Mouse (Mus musculus): ENCODE measurements around the gene Fbxl4. TPM values are rescaled to one million over a fixed set of nuclear protein-coding genes. Genes with fewer than 3 reads are reported as not detected.
A peak's percentile ranks its signal among the peaks of the same experiment; 100 is the strongest.

The Fbxl4 gene
- polyA plus RNA-seq, 1 experiment from 2014 or later = 10.7 TPM

GRCm38 (mm10) chr4:22392777-22393473 lies 35.6 kb downstream of the Fbxl4 start:
- WGBS = 69% methylated on average over 13 of the region's 13 CpGs
- Histone ChIP-seq H3K4me3 (no peak overlapping the region), H3K4me2 (replicated peaks) (no peak overlapping the region), H3K27me3 (no peaks in the 10 kb centered on the region), H3K36me3 (no peaks in the 10 kb centered on the region), H3K27ac (no peak overlapping the region), H3K9me3 (no peaks in the 10 kb centered on the region), H3K4me1 (no peaks in the 10 kb centered on the region; the same call in 1 of the 2 replicates), H3K9ac (no peak overlapping the region)
- ATAC-seq (ENCODE audit: insufficient number of reproducible peaks, insufficient read depth, low FRiP score, low TSS enrichment) = no peak

GRCm38 (mm10) chr4:22395404-22395803 lies 38.1 kb downstream of the Fbxl4 start:
- Histone ChIP-seq H3K27ac (no peak overlapping the region), H3K9ac (no peak overlapping the region), H3K36me3 (no peaks in the 10 kb centered on the region), H3K4me2 (replicated peaks) (no peak overlapping the region), H3K4me1 (no peaks in the 10 kb centered on the region), H3K27me3 (no peaks in the 10 kb centered on the region), H3K4me3 (no peak overlapping the region), H3K9me3 (no peaks in the 10 kb centered on the region)
- ATAC-seq (ENCODE audit: insufficient number of reproducible peaks, insufficient read depth, low FRiP score, low TSS enrichment) = no peak
- 86% methylated on average over 2 of the region's 2 CpGs for WGBS

- Histone ChIP-seq H3K9ac (no peak overlapping the region), H3K27me3 (no peaks in the 10 kb centered on the region), H3K36me3 (no peaks in the 10 kb centered on the region), H3K4me2 (replicated peaks) (no peak overlapping the region), H3K4me3 (no peak overlapping the region), H3K4me1 (no peaks in the 10 kb centered on the region), H3K9me3 (no peaks in the 10 kb centered on the region), H3K27ac (no peak overlapping the region)
- no peak for ATAC-seq (ENCODE audit: insufficient number of reproducible peaks, insufficient read depth, low FRiP score, low TSS enrichment)
- 92% methylated on average over 1 of the region's 1 CpGs for WGBS
Observed at GRCm38 (mm10) chr4:22396484-22397000, 39.2 kb downstream of the Fbxl4 start.

- no peaks in the 10 kb centered on the region for H3K27me3 ChIP-seq
- H3K4me1 ChIP-seq = no peaks in the 10 kb centered on the region
- no peak overlapping the region for H3K9ac ChIP-seq
- no peak overlapping the region for H3K27ac ChIP-seq
- H3K9me3 ChIP-seq = no peaks in the 10 kb centered on the region
- no peak for ATAC-seq (ENCODE audit: insufficient number of reproducible peaks, insufficient read depth, low FRiP score, low TSS enrichment)
- H3K4me2 ChIP-seq (replicated peaks) = no peak overlapping the region
- no peaks in the 10 kb centered on the region for H3K36me3 ChIP-seq
- 84% methylated on average over 5 of the region's 5 CpGs for WGBS
- no peak overlapping the region for H3K4me3 ChIP-seq
Observed at GRCm38 (mm10) chr4:22397003-22397402, 39.7 kb downstream of the Fbxl4 start.

GRCm38 (mm10) chr4:22402032-22402431 lies 44.7 kb downstream of the Fbxl4 start:
- Histone ChIP-seq H3K9me3 (no peaks in the 10 kb centered on the region), H3K27ac (no peak overlapping the region), H3K9ac (no peak overlapping the region), H3K4me2 (replicated peaks) (no peak overlapping the region), H3K4me1 (no peaks in the 10 kb centered on the region), H3K4me3 (no peak overlapping the region), H3K27me3 (no peaks in the 10 kb centered on the region), H3K36me3 (no peaks in the 10 kb centered on the region)
- 89% methylated on average over 3 of the region's 3 CpGs for WGBS
- ATAC-seq (ENCODE audit: insufficient number of reproducible peaks, insufficient read depth, low FRiP score, low TSS enrichment) = no peak

GRCm38 (mm10) chr4:22402930-22403329 lies 45.6 kb downstream of the Fbxl4 start:
- Histone ChIP-seq H3K36me3 (no peaks in the 10 kb centered on the region), H3K4me3 (no peak overlapping the region), H3K9ac (no peak overlapping the region), H3K27ac (no peak overlapping the region), H3K4me2 (replicated peaks) (no peak overlapping the region), H3K9me3 (no peaks in the 10 kb centered on the region), H3K27me3 (no peaks in the 10 kb centered on the region), H3K4me1 (no peaks in the 10 kb centered on the region)
- 93% methylated on average over 10 of the region's 10 CpGs for WGBS
- ATAC-seq (ENCODE audit: insufficient number of reproducible peaks, insufficient read depth, low FRiP score, low TSS enrichment) = no peak

- no peak for ATAC-seq (ENCODE audit: insufficient number of reproducible peaks, insufficient read depth, low FRiP score, low TSS enrichment)
- Histone ChIP-seq H3K9ac (no peak overlapping the region), H3K9me3 (no peaks in the 10 kb centered on the region), H3K27ac (no peak overlapping the region), H3K36me3 (no peaks in the 10 kb centered on the region), H3K4me1 (no peaks in the 10 kb centered on the region), H3K27me3 (no peaks in the 10 kb centered on the region), H3K4me3 (no peak overlapping the region), H3K4me2 (replicated peaks) (no peak overlapping the region)
- WGBS = 74% methylated on average over 2 of the region's 2 CpGs
Observed at GRCm38 (mm10) chr4:22420627-22421026, 63.3 kb downstream of the Fbxl4 start.

GRCm38 (mm10) chr4:22422400-22422799 lies 65.1 kb downstream of the Fbxl4 start:
- Histone ChIP-seq H3K4me3 (no peak overlapping the region), H3K27me3 (no peaks in the 10 kb centered on the region), H3K4me2 (replicated peaks) (no peak overlapping the region), H3K4me1 (no peaks in the 10 kb centered on the region), H3K36me3 (no peaks in the 10 kb centered on the region), H3K27ac (no peak overlapping the region), H3K9ac (no peak overlapping the region), H3K9me3 (no peaks in the 10 kb centered on the region)
- 82% methylated on average over 4 of the region's 4 CpGs for WGBS
- ATAC-seq (ENCODE audit: insufficient number of reproducible peaks, insufficient read depth, low FRiP score, low TSS enrichment) = no peak

- no peaks in the 10 kb centered on the region for H3K9me3 ChIP-seq
- no peak overlapping the region for H3K9ac ChIP-seq
- 89% methylated on average over 3 of the region's 3 CpGs for WGBS
- H3K4me3 ChIP-seq = no peak overlapping the region
- ATAC-seq (ENCODE audit: insufficient number of reproducible peaks, insufficient read depth, low FRiP score, low TSS enrichment) = no peak
- H3K27ac ChIP-seq = no peak overlapping the region
- no peaks in the 10 kb centered on the region for H3K36me3 ChIP-seq
- H3K4me2 ChIP-seq (replicated peaks) = no peak overlapping the region
- H3K4me1 ChIP-seq = no peaks in the 10 kb centered on the region
- no peaks in the 10 kb centered on the region for H3K27me3 ChIP-seq
Observed at GRCm38 (mm10) chr4:22428150-22428549, 70.8 kb downstream of the Fbxl4 start.

- Histone ChIP-seq H3K27ac (no peak overlapping the region), H3K4me3 (no peak overlapping the region), H3K36me3 (no peaks in the 10 kb centered on the region), H3K9me3 (no peaks in the 10 kb centered on the region), H3K4me2 (replicated peaks) (no peak overlapping the region), H3K4me1 (no peaks in the 10 kb centered on the region), H3K9ac (no peak overlapping the region), H3K27me3 (no peaks in the 10 kb centered on the region)
- WGBS = 93% methylated on average over 1 of the region's 1 CpGs
- no peak for ATAC-seq (ENCODE audit: insufficient number of reproducible peaks, insufficient read depth, low FRiP score, low TSS enrichment)
Observed at GRCm38 (mm10) chr4:22469575-22469974, 112.2 kb downstream of the Fbxl4 start.

GRCm38 (mm10) chr4:22476967-22477710 lies 119.8 kb downstream of the Fbxl4 start:
- Histone ChIP-seq H3K9ac (peak overlapping the region; percentile 24; the same call in 1 of the 2 replicates), H3K9me3 (no peaks in the 10 kb centered on the region), H3K27me3 (peaks cover 56% of the 10 kb centered on the region), H3K4me1 (0 out of 2 replicates have a peak, but pooled peaks cover 4% of the 10 kb centered on the region), H3K4me2 (replicated peaks) (peak overlapping the region; percentile 85), H3K27ac (no peak overlapping the region), H3K4me3 (peak overlapping the region; percentile 40), H3K36me3 (no peaks in the 10 kb centered on the region)
- peak; percentile 59; the same call in 1 of the 2 replicates for ATAC-seq (ENCODE audit: insufficient number of reproducible peaks, insufficient read depth, low FRiP score, low TSS enrichment)
- under 1% methylated on average over 23 of the region's 23 CpGs for WGBS

- 0 out of 2 replicates have a peak, but pooled peaks cover 4% of the 10 kb centered on the region for H3K4me1 ChIP-seq
- WGBS = under 1% methylated on average over 22 of the region's 28 CpGs
- H3K4me2 ChIP-seq (replicated peaks) = peak overlapping the region; percentile 85
- peak overlapping the region; percentile 40 for H3K4me3 ChIP-seq
- peak overlapping the region; percentile 24; the same call in 1 of the 2 replicates for H3K9ac ChIP-seq
- ATAC-seq (ENCODE audit: insufficient number of reproducible peaks, insufficient read depth, low FRiP score, low TSS enrichment) = no peak
- no peaks in the 10 kb centered on the region for H3K9me3 ChIP-seq
- H3K27me3 ChIP-seq = peaks cover 59% of the 10 kb centered on the region
- H3K36me3 ChIP-seq = no peaks in the 10 kb centered on the region
- no peak overlapping the region for H3K27ac ChIP-seq
Observed at GRCm38 (mm10) chr4:22477711-22478230, 120.4 kb downstream of the Fbxl4 start.

All from embryonic facial prominence, embryonic 12.5 days (tissue).